Mouse (Mus musculus): Measurements from ENCODE around the gene Olfr485. TPM values are rescaled to one million over a fixed set of nuclear protein-coding genes. Genes with fewer than 3 reads are reported as not detected.

The Olfr485 gene
- not detected in 2 replicates for polyA plus RNA-seq (2021; fragmentation: Nextera tagmentation)
- long read RNA-seq, experiment 1, result 0 reads
- long read RNA-seq, experiment 2, result 0 reads

DNA sequence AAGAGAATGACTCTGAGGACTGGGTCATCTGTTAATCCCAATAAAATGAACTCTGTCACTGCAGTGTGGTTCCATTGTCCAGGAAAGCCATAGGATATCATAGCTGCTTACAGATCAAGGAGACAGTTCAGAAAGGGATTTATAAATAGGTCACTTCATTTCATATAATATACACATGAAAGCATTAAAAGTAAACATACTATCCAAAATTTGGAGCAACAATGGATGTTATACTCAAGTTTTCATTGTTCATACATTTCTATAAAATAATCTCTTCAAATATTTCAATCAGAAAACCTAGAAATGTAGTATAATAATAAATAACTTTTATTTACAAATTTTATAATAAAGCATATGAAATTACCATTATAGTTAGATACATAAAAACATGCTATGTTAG, at the start of gene Olfr485:
Gene Olfr485, minus strand, starts transcription at position 101 of the 400 bp plus-strand sequence.

DNA sequence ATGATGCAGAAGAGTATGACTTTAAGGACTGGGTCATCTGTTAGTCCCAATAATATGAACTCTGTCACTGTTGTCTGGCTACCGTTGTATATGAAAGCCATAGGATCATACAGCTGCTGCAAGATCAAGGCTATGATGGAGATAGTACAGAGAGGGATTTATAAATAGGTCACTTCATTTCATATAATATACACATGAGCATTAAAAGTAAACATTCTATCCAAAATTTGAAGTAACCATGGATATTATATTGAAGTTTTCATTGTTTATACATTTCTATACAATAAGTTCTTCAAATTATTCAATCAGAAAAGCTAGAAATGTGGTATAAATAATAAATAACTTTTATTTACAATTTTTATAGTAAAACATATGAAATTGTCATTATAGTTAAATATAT, 13.0 kb upstream of the Olfr485 start, which contains the start of gene Olfr486:
Gene Olfr486, minus strand, starts transcription at position 101 of the 400 bp plus-strand sequence.

DNA sequence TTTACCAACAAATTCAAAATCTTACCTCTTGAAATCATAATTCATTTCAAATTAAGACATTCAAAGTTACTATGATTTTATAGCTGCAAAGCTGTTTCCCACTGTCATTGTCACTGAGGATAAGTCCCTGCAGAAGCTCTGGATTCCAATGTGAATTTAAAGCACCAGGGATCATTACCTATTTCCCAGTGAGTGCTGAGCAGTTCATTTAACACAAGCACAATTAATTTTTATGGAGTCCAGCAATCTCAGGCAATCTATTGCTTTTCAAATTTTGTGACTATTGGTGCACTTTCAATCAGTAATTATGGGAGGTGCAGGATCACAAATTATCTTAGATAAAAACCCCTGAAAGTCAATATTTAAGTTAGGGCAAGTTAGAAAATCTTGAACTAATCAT, 32.3 kb downstream of the Olfr485 start, which contains the start of gene Olfr484:
Gene Olfr484, minus strand, starts transcription at position 101 of the 400 bp plus-strand sequence.

Other genes with a start within 250 kb of the Olfr485 start
- gene Olfr473, start 229.4 kb downstream of the Olfr485 start, polyA plus RNA-seq (2021; fragmentation: Nextera tagmentation), result not detected in 2 replicates
- not detected in 2 replicates for gene Olfr474, start 205.2 kb downstream of the Olfr485 start, polyA plus RNA-seq (2021; fragmentation: Nextera tagmentation)
- not detected in 2 replicates for gene Olfr476, start 195.1 kb downstream of the Olfr485 start, polyA plus RNA-seq (2021; fragmentation: Nextera tagmentation)
- gene Olfr477, start 173.2 kb downstream of the Olfr485 start, polyA plus RNA-seq (2021; fragmentation: Nextera tagmentation), result not detected in 2 replicates
- not detected in 2 replicates for gene Olfr478, start 125.9 kb downstream of the Olfr485 start, polyA plus RNA-seq (2021; fragmentation: Nextera tagmentation)
- gene Olfr479, start 109.2 kb downstream of the Olfr485 start, polyA plus RNA-seq (2021; fragmentation: Nextera tagmentation), result not detected in 2 replicates
- gene Olfr480, start 92.5 kb downstream of the Olfr485 start, polyA plus RNA-seq (2021; fragmentation: Nextera tagmentation), result not detected in 2 replicates
- not detected in 2 replicates for gene Olfr481, start 80.0 kb downstream of the Olfr485 start, polyA plus RNA-seq (2021; fragmentation: Nextera tagmentation)
- gene Olfr482, start 62.3 kb downstream of the Olfr485 start, polyA plus RNA-seq (2021; fragmentation: Nextera tagmentation), result not detected in 2 replicates
- gene Olfr483, start 59.0 kb downstream of the Olfr485 start, polyA plus RNA-seq (2021; fragmentation: Nextera tagmentation), result not detected in 2 replicates
- not detected in 2 replicates for gene Olfr484, start 32.4 kb downstream of the Olfr485 start, polyA plus RNA-seq (2021; fragmentation: Nextera tagmentation)
- not detected in 2 replicates for gene Olfr486, start 12.9 kb upstream of the Olfr485 start, polyA plus RNA-seq (2021; fragmentation: Nextera tagmentation)
- not detected in 2 replicates for gene Olfr487, start 54.8 kb upstream of the Olfr485 start, polyA plus RNA-seq (2021; fragmentation: Nextera tagmentation)
- not detected in 2 replicates for gene Olfr488, start 98.5 kb upstream of the Olfr485 start, polyA plus RNA-seq (2021; fragmentation: Nextera tagmentation)
- gene Olfr490, start 129.1 kb upstream of the Olfr485 start, polyA plus RNA-seq (2021; fragmentation: Nextera tagmentation), result not detected in 2 replicates
- not detected in 2 replicates for gene Olfr491, start 153.6 kb upstream of the Olfr485 start, polyA plus RNA-seq (2021; fragmentation: Nextera tagmentation)
- not detected in 2 replicates for gene Olfr492, start 163.8 kb upstream of the Olfr485 start, polyA plus RNA-seq (2021; fragmentation: Nextera tagmentation)
- gene Olfr493, start 187.1 kb upstream of the Olfr485 start, polyA plus RNA-seq (2021; fragmentation: Nextera tagmentation), result not detected in 2 replicates
- not detected in 2 replicates for gene Olfr494, start 205.5 kb upstream of the Olfr485 start, polyA plus RNA-seq (2021; fragmentation: Nextera tagmentation)
- gene Olfr495, start 233.3 kb upstream of the Olfr485 start, polyA plus RNA-seq (2021; fragmentation: Nextera tagmentation), result not detected in 2 replicates